Mouse (Mus musculus) kidney, postnatal 25 days (tissue): ENCODE measurements at regions not wholly inside any gene's neighbourhood (a gene's known extent, or its start where the extent isn't known, plus 50 kb on each side); places are given as distances from the start of the nearest gene placed in this dataset.

Experiments
- DNase-seq, 2 experiments: peaks; one replicate each; pipeline ENCODE4 v3.0.0; 2021; ENCODE audit warnings: mixed read lengths in 2 of 2

DNA sequence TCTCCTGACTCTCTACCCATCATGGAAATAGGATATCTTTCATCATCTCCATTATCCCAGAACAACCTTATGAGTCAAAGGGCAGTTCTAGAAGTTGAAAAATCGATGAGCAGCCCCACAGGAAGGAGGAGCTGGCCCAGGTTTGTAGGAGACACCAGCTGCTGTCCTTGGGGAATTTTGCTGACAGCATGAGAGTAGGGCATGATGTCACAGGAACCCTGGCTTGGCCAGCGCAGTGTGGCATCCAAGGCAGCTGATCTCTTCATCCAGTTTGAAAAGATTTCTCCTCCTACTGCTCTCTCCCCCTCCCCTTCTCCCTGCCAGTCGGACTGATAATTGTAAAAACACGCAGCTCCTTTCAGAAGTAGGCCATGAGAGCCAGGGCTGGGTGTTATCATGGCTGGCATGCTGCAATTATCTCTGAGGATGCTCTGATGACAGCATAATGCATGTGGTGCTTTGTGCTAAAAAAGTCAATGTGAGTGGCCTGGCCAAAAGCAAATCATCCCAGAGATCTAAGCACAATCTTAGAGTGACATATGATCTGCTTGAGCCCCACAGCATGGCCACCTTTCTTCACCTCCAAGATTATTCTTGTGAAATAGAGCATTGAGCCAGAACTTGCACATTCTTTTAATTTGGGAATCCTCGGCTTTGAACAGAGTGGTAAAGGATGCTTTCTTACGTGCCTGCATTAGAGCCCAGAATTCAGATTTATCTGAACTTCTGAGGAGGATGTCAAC is 54.2 kb downstream of the Gjd2 start:
- DNase-seq: no peak

DNA sequence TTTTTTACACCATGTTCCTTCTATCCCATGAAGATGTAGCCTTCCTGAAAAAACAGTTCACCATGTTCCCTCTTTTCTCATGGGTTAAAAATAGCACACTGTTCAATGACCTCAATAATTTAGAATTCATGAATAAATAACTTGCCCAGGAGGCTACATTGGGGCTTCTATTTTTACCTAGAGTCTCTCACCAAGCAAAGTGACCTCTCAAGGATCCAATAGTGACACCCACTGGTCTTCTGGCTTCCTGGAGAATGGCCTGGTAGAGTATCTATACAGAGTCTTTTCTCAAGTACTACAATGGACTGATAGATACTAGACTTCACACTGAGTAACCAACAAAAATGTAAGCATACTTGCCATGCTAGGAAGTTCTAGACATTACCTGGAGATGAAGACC is 60.9 kb downstream of the Gjd2 start:
- DNase-seq: no peak

DNA sequence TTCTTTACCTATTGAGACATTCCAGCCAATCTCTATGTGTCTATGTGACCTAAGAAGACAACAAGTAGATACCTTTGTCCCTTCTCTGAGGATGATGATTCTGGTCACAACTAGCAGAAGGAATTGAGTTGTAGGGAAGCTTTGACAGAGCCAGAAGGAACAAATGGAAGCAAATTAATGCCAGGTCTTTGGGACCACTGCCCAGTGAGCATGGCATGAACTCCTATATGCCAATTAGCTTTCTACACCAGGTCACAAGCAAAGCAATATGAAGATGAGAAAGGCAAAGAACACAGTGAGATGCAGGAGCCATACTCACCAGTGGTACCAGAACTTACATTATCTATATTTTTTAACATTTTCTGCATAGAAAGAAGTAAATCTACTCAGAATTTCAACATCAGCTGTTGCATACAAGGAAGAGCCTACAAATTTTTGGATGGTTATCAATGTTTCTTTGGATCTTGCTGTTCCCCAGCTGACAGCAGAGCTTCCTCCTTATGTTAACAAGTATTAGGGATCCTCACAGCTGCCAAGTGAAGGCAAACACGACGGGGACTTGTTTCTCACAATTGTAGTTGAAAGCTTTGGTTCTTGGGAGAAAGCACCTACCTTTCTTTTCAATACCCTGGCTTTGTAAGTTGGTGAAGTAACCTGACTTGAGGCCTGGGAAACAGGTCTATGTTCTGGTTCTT is 64.0 kb downstream of the Gjd2 start:
- DNase-seq: no peak

DNA sequence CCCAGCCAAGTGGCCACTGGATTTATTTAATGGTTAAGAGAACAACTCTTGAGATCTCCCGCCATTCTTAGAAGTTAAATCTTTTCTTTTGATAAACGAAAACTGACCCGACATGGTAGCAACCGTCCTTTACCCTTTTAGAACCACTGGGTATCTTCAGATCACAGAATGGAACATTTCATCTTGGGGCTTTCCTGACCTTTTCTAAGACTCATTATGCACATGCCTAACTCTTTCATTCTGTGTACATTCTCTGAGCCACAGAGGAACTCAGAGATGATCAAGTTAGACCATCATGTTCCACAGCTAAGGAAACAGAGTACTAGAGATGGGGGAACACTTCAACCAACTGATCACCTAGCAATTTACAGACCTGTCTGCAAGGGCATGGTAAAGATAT is 81.7 kb downstream of the Gjd2 start:
- no peak for DNase-seq

DNA sequence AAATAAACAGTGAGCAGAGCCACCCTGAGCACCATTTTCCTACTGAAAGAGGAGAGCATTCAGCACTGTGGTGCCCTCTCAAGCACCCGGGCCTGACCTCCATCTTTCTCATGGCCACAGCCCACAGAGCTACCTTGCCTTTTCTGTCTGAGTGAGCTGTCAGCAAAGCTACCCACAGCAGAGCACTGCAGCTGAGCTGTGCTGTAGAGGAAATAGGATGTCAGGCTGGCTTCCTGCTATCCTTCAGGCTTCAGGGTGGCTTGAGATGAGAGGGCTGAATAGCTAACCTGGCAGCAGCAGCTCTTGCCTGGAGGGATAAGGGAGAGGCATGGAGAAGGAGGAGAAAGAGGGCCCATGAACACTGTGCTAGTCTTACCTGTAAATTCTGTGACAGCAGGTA is 82.5 kb downstream of the Gjd2 start:
- no peak for DNase-seq

DNA sequence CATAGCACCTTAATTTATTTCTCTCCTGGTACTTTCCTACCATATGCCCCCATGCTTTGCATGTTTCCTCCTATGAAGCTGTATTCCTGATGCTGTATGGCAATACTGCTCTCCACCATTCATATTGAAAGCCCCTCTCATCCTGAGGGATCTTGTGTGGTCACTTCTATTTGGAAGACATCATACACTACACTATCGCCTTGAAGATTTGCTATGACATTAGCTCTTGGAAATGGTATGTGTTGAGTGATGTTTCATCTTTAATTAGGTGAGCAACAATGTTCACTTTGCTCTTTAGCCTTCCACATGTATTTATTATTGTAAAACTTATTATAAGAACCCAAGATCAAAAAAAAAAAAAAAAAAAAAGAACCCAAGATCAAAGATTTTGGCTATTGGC is 81.2 kb upstream of the Arhgap11a start:
- DNase-seq: no peak

DNA sequence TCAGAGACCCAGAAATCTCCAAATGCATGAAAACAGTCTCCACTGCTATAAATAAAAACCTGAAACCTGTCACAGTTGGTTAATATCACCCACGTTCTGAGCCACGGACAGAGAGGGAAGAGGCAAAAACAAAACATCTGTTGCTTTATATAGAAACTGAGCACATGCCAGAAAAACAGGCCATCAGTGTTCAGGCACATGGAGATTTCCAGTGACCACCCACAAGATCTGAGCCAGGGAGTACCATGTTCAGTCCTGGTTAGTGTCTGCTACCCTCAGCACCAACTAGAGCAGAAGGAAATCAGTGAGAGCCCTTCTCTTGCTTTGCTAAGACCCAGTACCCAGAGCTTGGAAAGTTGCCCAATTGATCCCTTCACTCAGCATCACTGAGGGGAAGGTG is 75.7 kb upstream of the Arhgap11a start:
- no peak for DNase-seq

DNA sequence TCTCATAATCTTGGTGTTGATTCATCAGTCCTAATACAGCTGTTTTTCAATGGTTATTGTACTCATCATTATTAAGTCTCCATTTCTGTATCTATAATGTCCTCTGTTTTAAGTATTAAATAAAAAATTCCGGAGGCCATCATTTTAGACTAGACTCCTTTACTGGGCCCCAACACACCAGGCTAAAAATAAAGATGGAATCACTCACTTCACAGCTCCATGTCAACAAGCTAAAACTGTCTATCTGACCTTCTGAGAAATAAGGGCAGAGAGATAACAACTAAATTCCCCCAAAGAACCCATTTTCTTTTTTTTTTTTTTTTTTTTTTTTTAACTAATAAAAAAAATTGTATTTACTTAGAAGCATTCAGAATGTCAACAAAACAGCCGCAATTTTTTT is 70.5 kb upstream of the Arhgap11a start:
- DNase-seq: no peak

DNA sequence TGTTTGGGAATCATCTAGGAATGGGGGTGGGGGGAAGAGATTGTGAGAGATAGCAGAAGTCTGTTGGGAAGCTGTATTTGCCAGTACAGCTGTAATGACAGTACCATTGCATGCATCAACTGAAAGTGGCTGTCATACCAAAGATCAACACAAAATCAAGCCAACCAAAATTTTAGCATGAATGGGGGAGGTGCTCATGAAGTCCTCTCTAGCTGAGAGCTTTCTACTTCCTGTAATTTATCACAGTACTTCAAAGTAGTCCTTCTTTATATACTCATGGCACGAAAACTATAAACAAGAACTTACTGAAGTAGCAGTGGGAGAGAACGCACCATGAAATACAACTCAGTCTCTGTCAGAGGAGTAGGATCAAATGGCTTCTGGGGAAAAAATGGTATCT is 65.8 kb upstream of the Arhgap11a start:
- no peak for DNase-seq

DNA sequence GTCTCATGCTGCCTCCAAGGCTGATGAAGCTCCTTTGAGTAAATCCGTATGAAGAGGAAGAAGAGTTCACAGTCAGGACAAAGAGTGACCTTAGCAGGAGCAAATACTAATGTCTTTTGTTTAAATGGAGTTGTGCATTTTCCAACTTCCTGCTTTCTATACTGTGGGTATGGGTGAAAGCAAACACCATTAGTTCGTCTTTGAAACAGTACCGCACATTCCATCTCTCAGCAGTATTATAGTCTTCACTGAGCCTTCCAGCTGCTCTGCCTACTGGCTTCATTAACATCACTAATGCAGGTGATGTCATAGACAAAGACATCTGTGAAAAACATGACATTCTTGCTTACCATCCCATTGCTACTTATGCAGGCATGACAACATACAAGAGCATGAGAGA is 62.7 kb upstream of the Arhgap11a start:
- DNase-seq: no peak

DNA sequence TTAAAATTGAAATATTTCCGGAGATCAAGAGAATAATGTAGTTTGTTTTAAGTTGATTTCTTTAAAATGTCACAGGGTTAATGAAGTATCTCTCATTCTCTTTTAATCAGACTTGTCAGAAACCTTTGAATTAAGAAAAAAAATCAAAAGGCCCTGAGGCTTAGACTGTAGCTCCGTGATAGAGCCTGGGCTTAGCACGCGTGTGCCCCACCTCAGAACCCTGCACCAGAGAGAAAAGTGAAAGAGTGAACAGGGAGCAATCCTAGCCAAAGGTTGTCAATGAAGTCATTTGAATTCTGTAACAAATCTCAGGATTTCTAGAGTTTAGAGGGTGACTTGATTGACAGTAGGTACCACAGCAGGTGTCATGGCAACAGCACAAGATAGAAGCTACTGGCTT is 61.0 kb upstream of the Arhgap11a start:
- DNase-seq: no peak

DNA sequence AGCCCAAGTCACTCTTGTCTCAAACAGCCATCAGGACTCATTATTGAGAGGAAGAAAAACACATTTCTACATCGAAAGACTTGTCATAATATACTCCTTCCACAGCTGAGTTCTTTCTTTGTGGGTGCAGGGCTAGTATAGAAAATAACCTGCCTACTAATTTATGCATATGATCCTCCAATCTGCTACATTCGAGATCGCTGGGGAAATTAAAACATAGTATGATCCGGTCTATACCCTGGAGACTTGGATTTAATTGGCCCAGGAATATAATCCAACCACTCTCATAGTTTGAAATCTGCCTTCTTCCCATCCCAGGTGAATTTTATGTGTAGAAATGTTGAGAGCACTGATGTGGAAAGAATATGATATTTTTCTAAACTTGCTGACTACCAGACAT is 60.2 kb upstream of the Arhgap11a start:
- no peak for DNase-seq

DNA sequence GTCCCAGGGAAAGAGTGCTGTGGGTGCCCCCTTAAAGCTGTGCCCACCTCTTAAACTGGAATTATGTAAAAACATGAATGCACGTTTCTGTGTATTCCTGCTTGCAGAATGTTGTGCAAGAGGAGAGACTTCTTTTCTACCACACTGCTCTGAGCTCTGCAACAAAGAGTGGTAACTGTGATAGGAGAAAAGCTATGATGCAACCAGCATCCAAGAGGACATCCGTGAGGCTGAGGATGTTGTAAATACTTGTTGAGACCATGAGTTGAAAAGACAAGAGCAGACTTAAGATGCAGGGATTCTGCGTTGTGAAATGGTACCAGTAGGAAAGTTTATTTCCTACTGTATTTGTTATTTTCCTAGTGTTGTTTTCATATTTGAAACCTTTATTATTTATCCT is 56.0 kb upstream of the Arhgap11a start:
- DNase-seq: no peak

DNA sequence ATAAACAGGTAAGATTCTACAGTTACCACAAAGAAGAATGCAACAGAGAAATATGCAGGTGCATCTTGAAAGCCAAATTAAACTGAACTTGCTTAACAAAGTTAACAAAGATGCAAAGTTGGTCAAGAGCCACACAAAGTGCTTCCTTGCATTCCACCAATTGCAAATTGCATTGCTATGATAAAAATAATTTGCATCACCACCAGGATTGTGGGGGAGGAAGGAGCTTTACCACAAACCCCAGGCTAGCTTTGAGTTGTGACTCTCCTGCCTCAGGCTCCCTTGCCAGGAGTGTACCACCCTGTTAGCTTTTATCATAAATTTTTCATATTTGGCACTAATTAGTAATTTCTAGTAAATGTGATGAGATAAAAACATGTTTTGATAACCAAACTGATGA is 55.4 kb upstream of the Arhgap11a start:
- DNase-seq: no peak

DNA sequence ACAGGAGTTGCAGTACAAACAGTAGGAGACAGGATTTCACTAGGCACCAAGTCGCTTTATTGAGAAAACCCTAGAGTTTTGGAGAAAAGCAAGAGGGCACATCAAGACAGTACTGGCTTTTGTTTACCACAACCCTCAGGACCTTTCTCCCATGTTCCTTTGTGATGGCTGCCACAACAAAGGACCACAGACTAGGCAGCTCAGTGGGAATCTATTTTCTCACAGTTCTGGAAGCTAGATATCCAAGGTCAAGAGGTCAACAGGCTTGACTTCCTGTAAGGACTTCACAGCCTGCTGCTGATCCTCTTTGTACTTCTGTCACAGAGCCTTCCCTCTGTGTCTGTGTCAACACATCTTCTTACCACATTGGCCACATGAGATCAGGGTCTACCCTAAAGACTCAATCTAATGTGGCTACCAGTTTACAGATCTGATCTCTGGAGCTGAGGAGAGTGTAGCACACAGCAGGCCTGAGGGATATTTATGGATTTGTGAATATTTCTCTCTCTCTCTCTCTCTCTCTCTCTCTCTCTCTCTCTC is 54.6 kb upstream of the Arhgap11a start:
- DNase-seq: no peak

DNA sequence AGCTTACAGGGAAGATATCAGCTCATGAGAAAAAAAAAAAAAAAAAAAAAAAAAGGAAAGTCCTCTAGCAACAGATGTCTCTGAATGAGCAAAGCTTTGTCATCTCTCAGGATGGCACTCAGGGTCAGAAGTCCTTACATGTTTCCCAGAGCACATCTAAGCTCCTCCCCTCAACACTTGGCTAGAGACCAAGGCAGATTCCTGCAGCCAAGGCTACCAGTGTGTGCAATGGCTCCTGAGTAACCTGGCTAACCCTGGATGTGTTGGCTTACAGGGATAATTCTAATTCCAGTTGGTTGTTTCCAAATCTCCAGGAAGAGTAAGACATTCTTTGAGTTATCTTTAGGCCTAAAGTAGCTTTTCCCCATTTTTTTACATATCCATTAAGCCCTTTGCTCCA is 53.9 kb upstream of the Arhgap11a start:
- peak in 1 of 2 experiments; percentile 9 for DNase-seq

DNA sequence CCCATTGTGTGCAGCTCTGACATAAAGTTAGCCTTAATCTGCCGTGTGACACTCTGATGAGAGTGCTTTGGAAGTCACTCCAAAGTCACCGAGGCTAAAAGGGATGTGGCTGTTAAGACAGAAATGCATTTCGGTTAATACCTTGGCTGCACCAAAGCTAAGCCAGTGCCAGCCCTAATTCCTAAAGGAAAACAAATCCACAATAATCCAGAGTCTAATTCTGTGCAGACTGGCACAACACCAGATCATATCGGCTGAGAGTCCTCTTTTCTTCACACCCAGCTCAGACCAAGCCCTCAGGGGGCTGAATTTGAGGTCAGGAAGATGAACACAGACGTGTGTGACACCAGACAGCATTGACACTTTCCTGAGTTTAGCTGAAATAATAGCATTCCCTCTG is 52.0 kb upstream of the Arhgap11a start:
- DNase-seq: no peak

DNA sequence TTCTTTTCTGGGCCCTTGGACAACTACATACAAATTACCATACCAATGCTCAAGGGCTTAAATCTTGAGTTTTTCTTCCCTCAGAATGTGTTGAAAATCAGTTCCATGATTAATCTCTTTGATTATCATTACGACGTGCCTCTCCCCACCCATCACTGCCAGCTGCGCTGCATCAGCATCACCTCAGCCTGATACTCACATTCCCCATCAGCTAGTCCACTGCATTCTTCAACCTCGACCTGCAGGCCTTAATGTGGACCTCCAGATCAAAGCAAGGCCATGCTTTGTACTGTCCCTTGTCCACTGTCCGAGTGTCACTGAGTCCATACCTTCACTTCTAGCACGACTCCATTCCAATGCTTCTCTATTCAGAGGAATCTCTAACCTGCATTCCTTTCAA is 50.3 kb upstream of the Arhgap11a start:
- no peak for DNase-seq
